Mouse (Mus musculus) forebrain, embryonic 10.5 days (tissue): ENCODE results near the gene Clic6. TPM values are rescaled to one million over a fixed set of nuclear protein-coding genes. Genes with fewer than 3 reads are reported as not detected.
"Not testable (repeated sequence)": the region's sequence is repeated elsewhere in the genome, so short reads cannot be mapped to it uniquely, and the experiment has no call there.

Experiments used
- DNase-seq: peaks from one replicate; pipeline ENCODE4 v3.0.0-alpha.2; 2017; ENCODE audit warnings: low spot score; ENCODE audit errors: extremely low spot score
- H3K27ac ChIP-seq: fragments of 300-500 bp; sonication (generic); 2 replicates; pipeline ENCODE4 v1.5.1; 2016; ENCODE audit warnings: mild to moderate bottlenecking
- H3K27me3 ChIP-seq: fragments of 300-500 bp; sonication (generic); 2 replicates; pipeline ENCODE4 v1.6.1; 2016; ENCODE audit warnings: mild to moderate bottlenecking; ENCODE audit not compliant: poor library complexity, severe bottlenecking
- H3K36me3 ChIP-seq: fragments of 300-500 bp; sonication (generic); replicated peaks from 2 replicates; pipeline ENCODE4 v1.6.1; 2016; ENCODE audit warnings: mild to moderate bottlenecking, moderate library complexity
- H3K4me1 ChIP-seq: fragments of 300-500 bp; sonication (generic); 2 replicates; pipeline ENCODE4 v1.6.1; 2016
- H3K4me3 ChIP-seq: fragments of 300-500 bp; sonication (generic); 2 replicates; pipeline ENCODE4 v1.5.1; 2016; ENCODE audit warnings: mild to moderate bottlenecking, moderate library complexity
- H3K9me3 ChIP-seq: fragments of 300-500 bp; sonication (generic); 2 replicates; pipeline ENCODE4 v1.6.1; 2016; ENCODE audit warnings: mild to moderate bottlenecking, moderate library complexity
- WGBS: fragments of 180-500 bp; shearing (Covaris S2); methylation state at CpG from one replicate; pipeline ENCODE4 v1.1.7; 2016; 5-methylcytosine and 5-hydroxymethylcytosine counted together
- polyA plus RNA-seq: library from polyadenylated mRNA; unstranded; fragments of >200 nt; fragmentation: Nextera tagmentation; extraction: Ambion mirVana; gene quantifications from 2 replicates; pipeline ENCODE4 v1.2.1, GENCODE M21; 2016

The Clic6 gene
- polyA plus RNA-seq, 1 experiment from 2014 or later: 5.2 TPM

- 52% methylated on average over 13 of the region's 13 CpGs for WGBS
These were observed 25.6 kb downstream of the Clic6 start for GRCm38 (mm10) chr16:92510835-92511772.

GRCm38 (mm10) chr16:92511773-92512391 is 26.3 kb downstream of the Clic6 start:
- Histone ChIP-seq H3K36me3 (no peaks in the 10 kb centered on the region), H3K4me3 (no peak overlapping the region), H3K27me3 (peaks cover 6% of the 10 kb centered on the region; the same call in 1 of the 2 replicates), H3K27ac (peak overlapping the region; percentile 25; the same call in 1 of the 2 replicates), H3K4me1 (peaks cover 20% of the 10 kb centered on the region), H3K9me3 (no peaks in the 10 kb centered on the region)
- 62% methylated on average over 5 of the region's 5 CpGs for WGBS
- DNase-seq: peak; percentile 49

More at GRCm38 (mm10) chr16:92510835-92511772, 25.6 kb downstream of the Clic6 start:
- H3K9me3 ChIP-seq: no peaks in the 10 kb centered on the region
- no peak for DNase-seq
- no peaks in the 10 kb centered on the region for H3K36me3 ChIP-seq
- H3K27ac ChIP-seq: peak overlapping the region; percentile 25; the same call in 1 of the 2 replicates
- peaks cover 20% of the 10 kb centered on the region for H3K4me1 ChIP-seq
- H3K4me3 ChIP-seq: no peak overlapping the region
- peaks cover 6% of the 10 kb centered on the region; the same call in 1 of the 2 replicates for H3K27me3 ChIP-seq

GRCm38 (mm10) chr16:92514896-92515295 is 29.4 kb downstream of the Clic6 start:
- WGBS: 69% methylated on average over 9 of the region's 9 CpGs
- H3K36me3 ChIP-seq, H3K27ac ChIP-seq, H3K4me3 ChIP-seq, H3K27me3 ChIP-seq, DNase-seq, H3K9me3 ChIP-seq: not testable (repeated sequence)
- peaks cover 27% of the 10 kb centered on the region for H3K4me1 ChIP-seq

GRCm38 (mm10) chr16:92516139-92516538 is 30.6 kb downstream of the Clic6 start:
- 90% methylated on average over 9 of the region's 9 CpGs for WGBS
- Histone ChIP-seq H3K27ac (no peak overlapping the region), H3K9me3 (no peaks in the 10 kb centered on the region), H3K27me3 (peaks cover 11% of the 10 kb centered on the region; the same call in 1 of the 2 replicates), H3K4me3 (no peak overlapping the region), H3K36me3 (no peaks in the 10 kb centered on the region), H3K4me1 (peaks cover 28% of the 10 kb centered on the region)
- no peak for DNase-seq

- no peak overlapping the region for H3K4me3 ChIP-seq
- WGBS: 72% methylated on average over 4 of the region's 4 CpGs
- H3K9me3 ChIP-seq: no peaks in the 10 kb centered on the region
- no peak for DNase-seq
- peaks cover 17% of the 10 kb centered on the region for H3K4me1 ChIP-seq
- no peaks in the 10 kb centered on the region for H3K36me3 ChIP-seq
- H3K27ac ChIP-seq: no peak overlapping the region
- H3K27me3 ChIP-seq: peaks cover 16% of the 10 kb centered on the region; the same call in 1 of the 2 replicates
These were observed 33.2 kb downstream of the Clic6 start for GRCm38 (mm10) chr16:92518718-92519117.

- DNase-seq: peak; percentile 47
- Histone ChIP-seq H3K4me3 (no peak overlapping the region), H3K36me3 (no peaks in the 10 kb centered on the region), H3K27ac (no peak overlapping the region), H3K4me1 (peaks cover 30% of the 10 kb centered on the region), H3K9me3 (no peaks in the 10 kb centered on the region), H3K27me3 (peaks cover 11% of the 10 kb centered on the region; the same call in 1 of the 2 replicates)
- WGBS: 56% methylated on average over 13 of the region's 13 CpGs
These were observed 34.4 kb downstream of the Clic6 start for GRCm38 (mm10) chr16:92519820-92520492.

GRCm38 (mm10) chr16:92523351-92523750 is 37.8 kb downstream of the Clic6 start:
- 91% methylated on average over 8 of the region's 8 CpGs for WGBS

GRCm38 (mm10) chr16:92524651-92525050 is 39.1 kb downstream of the Clic6 start:
- Histone ChIP-seq H3K36me3 (no peaks in the 10 kb centered on the region; the same call in 1 of the 2 replicates), H3K4me1 (peaks cover 42% of the 10 kb centered on the region), H3K27me3 (peaks cover 13% of the 10 kb centered on the region; the same call in 1 of the 2 replicates), H3K4me3 (no peak overlapping the region), H3K27ac (no peak overlapping the region), H3K9me3 (peaks cover 6% of the 10 kb centered on the region; the same call in 1 of the 2 replicates)
- no peak for DNase-seq
- 83% methylated on average over 8 of the region's 8 CpGs for WGBS

More at GRCm38 (mm10) chr16:92523351-92523750, 37.8 kb downstream of the Clic6 start:
- Histone ChIP-seq H3K27me3 (peaks cover 13% of the 10 kb centered on the region; the same call in 1 of the 2 replicates), H3K4me3 (no peak overlapping the region), H3K27ac (no peak overlapping the region), H3K9me3 (no peaks in the 10 kb centered on the region), H3K36me3 (no peaks in the 10 kb centered on the region), H3K4me1 (peaks cover 48% of the 10 kb centered on the region)
- DNase-seq: no peak

GRCm38 (mm10) chr16:92525919-92526318 is 40.4 kb downstream of the Clic6 start:
- peaks cover 7% of the 10 kb centered on the region; the same call in 1 of the 2 replicates for H3K9me3 ChIP-seq
- no peak for DNase-seq
- H3K4me1 ChIP-seq: peaks cover 36% of the 10 kb centered on the region
- H3K36me3 ChIP-seq: no peaks in the 10 kb centered on the region; the same call in 1 of the 2 replicates
- WGBS: 76% methylated on average over 10 of the region's 10 CpGs
- no peak overlapping the region for H3K27ac ChIP-seq
- peaks cover 8% of the 10 kb centered on the region; the same call in 1 of the 2 replicates for H3K27me3 ChIP-seq
- no peak overlapping the region for H3K4me3 ChIP-seq

GRCm38 (mm10) chr16:92535258-92535657 is 49.7 kb downstream of the Clic6 start:
- no peak for DNase-seq
- WGBS: 85% methylated on average over 2 of the region's 2 CpGs
- Histone ChIP-seq H3K9me3 (peaks cover 5% of the 10 kb centered on the region; the same call in 1 of the 2 replicates), H3K27me3 (no peaks in the 10 kb centered on the region), H3K27ac (no peak overlapping the region), H3K36me3 (no peaks in the 10 kb centered on the region), H3K4me1 (peaks cover 13% of the 10 kb centered on the region), H3K4me3 (no peak overlapping the region)

GRCm38 (mm10) chr16:92538356-92538755 is 52.8 kb downstream of the Clic6 start:
- no peak overlapping the region for H3K27ac ChIP-seq
- H3K4me3 ChIP-seq: no peak overlapping the region
- H3K36me3 ChIP-seq: no peaks in the 10 kb centered on the region
- DNase-seq: no peak
- H3K27me3 ChIP-seq: no peaks in the 10 kb centered on the region
- H3K9me3 ChIP-seq: no peaks in the 10 kb centered on the region
- peaks cover 13% of the 10 kb centered on the region for H3K4me1 ChIP-seq
- 80% methylated on average over 6 of the region's 6 CpGs for WGBS

GRCm38 (mm10) chr16:92544264-92544663 is 58.7 kb downstream of the Clic6 start:
- Histone ChIP-seq H3K36me3 (no peaks in the 10 kb centered on the region), H3K27me3 (no peaks in the 10 kb centered on the region), H3K4me3 (no peak overlapping the region), H3K9me3 (no peaks in the 10 kb centered on the region), H3K27ac (no peak overlapping the region), H3K4me1 (no peaks in the 10 kb centered on the region)
- DNase-seq: no peak
- 44% methylated on average over 1 of the region's 1 CpGs for WGBS
